Mouse (Mus musculus) lung, embryonic 14.5 days (tissue): Measurements from ENCODE around the gene Kif21b. TPM values are rescaled to one million over a fixed set of nuclear protein-coding genes. Genes with fewer than 3 reads are reported as not detected.

Source experiments
- ATAC-seq: fragments of 200-750 bp; cut with Nextera tagmentation; 2 replicates; pipeline ENCODE4 v1.8.0; 2017; ENCODE audit warnings: mild to moderate bottlenecking, moderate TSS enrichment, moderate library complexity; ENCODE audit not compliant: insufficient read depth
- DNase-seq: peaks from one replicate; pipeline ENCODE4 v3.0.0-alpha.2; 2015
- H3K27ac ChIP-seq: fragments of 300-500 bp; sonication (generic); 2 replicates; pipeline ENCODE4 v1.5.1; 2014; ENCODE audit warnings: low read depth, mild to moderate bottlenecking, moderate library complexity
- H3K27me3 ChIP-seq: fragments of 300-500 bp; sonication (generic); 2 replicates; pipeline ENCODE4 v1.6.1; 2014; ENCODE audit warnings: low read length, control low read depth; ENCODE audit not compliant: insufficient read depth
- H3K36me3 ChIP-seq: fragments of 300-500 bp; sonication (generic); 2 replicates; pipeline ENCODE4 v1.6.1; 2014; ENCODE audit warnings: control low read depth; ENCODE audit not compliant: insufficient read depth
- H3K4me1 ChIP-seq: fragments of 300-500 bp; sonication (generic); 2 replicates; pipeline ENCODE4 v1.6.1; 2014; ENCODE audit warnings: antibody characterized with exemption, control low read depth; ENCODE audit not compliant: insufficient read depth
- H3K4me2 ChIP-seq: fragments of 300-500 bp; sonication (generic); 2 replicates; pipeline ENCODE4 v1.6.1; 2014; ENCODE audit warnings: mild to moderate bottlenecking
- H3K4me3 ChIP-seq: fragments of 300-500 bp; sonication (generic); 2 replicates; pipeline ENCODE4 v1.5.1; 2014; ENCODE audit warnings: low read depth, low read length
- H3K9ac ChIP-seq: fragments of 300-500 bp; sonication (generic); 2 replicates; pipeline ENCODE4 v1.6.1; 2014
- H3K9me3 ChIP-seq: fragments of 300-500 bp; sonication (generic); 2 replicates; pipeline ENCODE4 v1.6.1; 2016; ENCODE audit warnings: low read depth, low read length, control low read depth
- CTCF ChIP-seq: IDR thresholded peaks from 2 replicates; pipeline ENCODE4 v1.5.1; 2016; ENCODE audit warnings: antibody characterized with exemption, low read depth
- WGBS: fragments of 180-500 bp; shearing (Covaris S2); extraction: QIAGEN DNeasy Blood & Tissue Kit; methylation state at CpG from one replicate; pipeline ENCODE4 v1.1.7; 2014; 5-methylcytosine and 5-hydroxymethylcytosine counted together
- polyA plus RNA-seq: library from polyadenylated mRNA; unstranded; fragments of >200 nt; fragmentation: Nextera tagmentation; extraction: Ambion mirVana; gene quantifications from 2 replicates; pipeline ENCODE4 v1.2.1, GENCODE M21; 2014

Kif21b gene
- polyA plus RNA-seq, 1 experiment from 2014 or later = 4.1 TPM

DNA sequence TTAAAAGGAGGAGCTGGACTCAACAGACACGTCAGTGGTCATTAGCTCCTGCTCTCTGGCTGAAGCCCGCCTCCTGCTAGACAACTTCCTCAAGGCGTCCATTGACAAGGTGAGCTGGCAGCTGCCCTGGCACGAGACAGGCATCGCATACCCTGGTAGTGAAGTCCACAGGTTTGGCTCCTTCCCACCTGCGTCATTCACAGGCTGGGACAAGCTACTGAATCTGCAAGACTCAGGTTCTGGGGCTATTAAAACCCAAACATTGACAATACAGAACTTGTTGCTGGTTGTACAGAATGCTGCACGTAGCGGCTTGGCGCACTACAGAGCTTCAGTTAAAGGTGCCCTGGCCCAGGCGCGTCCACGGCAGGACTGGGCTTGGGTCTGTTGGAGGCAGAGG lies 29.1 kb downstream of the Kif21b start:
- DNase-seq (no peak), ATAC-seq (no peak)
- Histone ChIP-seq H3K27me3 (no peaks in the 10 kb centered on the region), H3K36me3 (peaks cover 69% of the 10 kb centered on the region), H3K4me1 (no peaks in the 10 kb centered on the region), H3K4me3 (no peak overlapping the region), H3K9me3 (no peaks in the 10 kb centered on the region), H3K4me2 (no peak overlapping the region), H3K27ac (no peak overlapping the region), H3K9ac (no peak overlapping the region)
- WGBS = 82% methylated on average over 12 of the region's 12 CpGs
- no peak for TF ChIP-seq CTCF

GRCm38 (mm10) chr1:136160930-136161329 lies 29.7 kb downstream of the Kif21b start:
- Histone ChIP-seq H3K9ac (no peak overlapping the region), H3K9me3 (no peaks in the 10 kb centered on the region), H3K4me1 (no peaks in the 10 kb centered on the region), H3K4me3 (no peak overlapping the region), H3K4me2 (no peak overlapping the region), H3K27me3 (no peaks in the 10 kb centered on the region), H3K27ac (no peak overlapping the region), H3K36me3 (peaks cover 72% of the 10 kb centered on the region)
- no peak for TF ChIP-seq CTCF
- 79% methylated on average over 6 of the region's 6 CpGs for WGBS
- ATAC-seq (no peak), DNase-seq (no peak)

GRCm38 (mm10) chr1:136161333-136161921 lies 30.2 kb downstream of the Kif21b start:
- H3K4me1 ChIP-seq = no peaks in the 10 kb centered on the region
- peaks cover 68% of the 10 kb centered on the region for H3K36me3 ChIP-seq
- no peak overlapping the region for H3K4me3 ChIP-seq
- no peak for TF ChIP-seq CTCF
- no peak for ATAC-seq
- no peaks in the 10 kb centered on the region for H3K27me3 ChIP-seq
- no peak overlapping the region for H3K27ac ChIP-seq
- no peak overlapping the region for H3K9ac ChIP-seq
- 91% methylated on average over 7 of the region's 7 CpGs for WGBS
- no peak overlapping the region for H3K4me2 ChIP-seq
- H3K9me3 ChIP-seq = no peaks in the 10 kb centered on the region
- no peak for DNase-seq

GRCm38 (mm10) chr1:136165436-136165835 lies 34.2 kb downstream of the Kif21b start:
- DNase-seq (no peak), ATAC-seq (no peak)
- 59% methylated on average over 2 of the region's 2 CpGs for WGBS
- H3K27ac ChIP-seq = no peak overlapping the region
- TF ChIP-seq CTCF = no peak
- no peaks in the 10 kb centered on the region for H3K9me3 ChIP-seq
- H3K4me3 ChIP-seq = no peak overlapping the region
- H3K4me1 ChIP-seq = no peaks in the 10 kb centered on the region
- no peak overlapping the region for H3K9ac ChIP-seq
- no peaks in the 10 kb centered on the region for H3K27me3 ChIP-seq
- H3K4me2 ChIP-seq = no peak overlapping the region
- H3K36me3 ChIP-seq = peaks cover 39% of the 10 kb centered on the region

DNA sequence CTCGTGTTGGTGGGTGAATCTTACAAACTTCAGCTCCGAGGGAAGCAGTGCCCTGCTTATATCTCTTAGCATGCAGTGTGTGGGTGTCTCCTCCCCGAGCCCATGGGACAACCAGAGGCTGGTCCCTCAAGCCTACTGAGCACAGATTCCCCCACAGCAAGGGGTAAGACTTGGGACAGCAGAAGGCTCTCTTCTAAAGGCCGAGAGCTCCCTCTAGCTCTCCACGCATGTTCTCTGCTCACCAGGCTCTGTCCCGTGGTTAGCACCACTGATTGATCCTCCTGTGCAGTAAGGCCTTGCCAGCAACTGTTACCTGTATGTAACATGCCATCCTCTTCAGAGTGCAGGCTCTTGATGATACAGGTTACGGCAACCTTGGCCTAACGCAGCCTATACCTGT lies 36.5 kb downstream of the Kif21b start:
- Histone ChIP-seq H3K9ac (no peak overlapping the region), H3K9me3 (no peaks in the 10 kb centered on the region), H3K36me3 (peaks cover 30% of the 10 kb centered on the region), H3K27ac (no peak overlapping the region), H3K4me1 (no peaks in the 10 kb centered on the region), H3K4me3 (no peak overlapping the region), H3K4me2 (no peak overlapping the region), H3K27me3 (no peaks in the 10 kb centered on the region)
- WGBS = 69% methylated on average over 8 of the region's 8 CpGs
- ATAC-seq (no peak), DNase-seq (peak; percentile 63)
- TF ChIP-seq CTCF = peak; percentile 63

GRCm38 (mm10) chr1:136170109-136170508 lies 38.9 kb downstream of the Kif21b start:
- Histone ChIP-seq H3K4me3 (no peak overlapping the region), H3K9ac (no peak overlapping the region), H3K27me3 (no peaks in the 10 kb centered on the region), H3K36me3 (peaks cover 17% of the 10 kb centered on the region), H3K4me1 (no peaks in the 10 kb centered on the region; the same call in 1 of the 2 replicates), H3K4me2 (no peak overlapping the region), H3K27ac (no peak overlapping the region), H3K9me3 (no peaks in the 10 kb centered on the region)
- TF ChIP-seq CTCF = peak; percentile 97
- WGBS = 2% methylated on average over 5 of the region's 5 CpGs
- DNase-seq (peak; percentile 94), ATAC-seq (peak; percentile 86)

- peaks cover 22% of the 10 kb centered on the region for H3K36me3 ChIP-seq
- no peak overlapping the region for H3K4me2 ChIP-seq
- no peak overlapping the region for H3K9ac ChIP-seq
- H3K27me3 ChIP-seq = no peaks in the 10 kb centered on the region
- H3K27ac ChIP-seq = no peak overlapping the region
- WGBS = 65% methylated on average over 12 of the region's 12 CpGs
- H3K4me1 ChIP-seq = no peaks in the 10 kb centered on the region; the same call in 1 of the 2 replicates
- no peak for ATAC-seq
- no peaks in the 10 kb centered on the region for H3K9me3 ChIP-seq
- no peak for TF ChIP-seq CTCF
- no peak overlapping the region for H3K4me3 ChIP-seq
- no peak for DNase-seq
Measured at GRCm38 (mm10) chr1:136172696-136173095, 41.5 kb downstream of the Kif21b start.

DNA sequence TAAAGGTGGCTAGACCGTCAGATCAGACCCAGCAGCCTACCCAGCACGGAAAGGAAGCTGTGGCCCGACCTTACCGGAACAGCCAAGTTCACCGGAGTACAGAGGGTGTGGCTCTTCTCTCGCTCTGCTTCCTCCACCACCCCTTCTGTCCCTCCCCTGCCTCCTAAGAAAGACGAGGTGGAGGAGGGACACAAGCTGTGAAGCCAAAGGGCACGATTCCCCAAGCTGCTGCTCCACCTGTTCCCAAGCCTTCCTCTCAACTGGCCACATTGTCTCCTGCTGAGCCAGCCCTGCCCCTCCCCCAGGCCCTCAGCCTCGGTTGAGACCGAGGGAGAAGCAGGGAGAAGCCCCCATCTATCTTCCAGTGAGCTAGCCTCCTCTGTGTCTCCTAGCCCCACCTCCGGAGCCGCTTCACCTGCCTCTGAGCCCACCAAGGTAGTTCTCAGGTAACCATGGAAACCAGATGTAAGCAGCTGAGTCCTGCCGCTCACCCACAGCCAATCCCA lies 43.0 kb downstream of the Kif21b start:
- Histone ChIP-seq H3K27ac (no peak overlapping the region), H3K4me3 (no peak overlapping the region), H3K9ac (no peak overlapping the region), H3K4me2 (peak overlapping the region; percentile 42), H3K27me3 (no peaks in the 10 kb centered on the region), H3K9me3 (no peaks in the 10 kb centered on the region), H3K4me1 (no peaks in the 10 kb centered on the region; the same call in 1 of the 2 replicates), H3K36me3 (peaks cover 22% of the 10 kb centered on the region)
- WGBS = 22% methylated on average over 13 of the region's 13 CpGs
- no peak for TF ChIP-seq CTCF
- DNase-seq = peak; percentile 36
- no peak for ATAC-seq
